Mouse (Mus musculus) embryonic facial prominence, embryonic 11.5 days (tissue): Measurements from ENCODE around the gene Gm19345. TPM values are rescaled to one million over a fixed set of nuclear protein-coding genes. Genes with fewer than 3 reads are reported as not detected.
A peak's percentile ranks its signal among the peaks of the same experiment; 100 is the strongest.

Source experiments
- ATAC-seq: fragments of 200-750 bp; cut with Nextera tagmentation; replicated peaks from 2 replicates; pipeline ENCODE4 v1.8.0; 2017; ENCODE audit warnings: low read depth; ENCODE audit not compliant: insufficient number of reproducible peaks, low FRiP score, low TSS enrichment
- DNase-seq: peaks from one replicate; pipeline ENCODE4 v3.0.0-alpha.2; 2015; ENCODE audit warnings: low spot score
- H3K27ac ChIP-seq: fragments of 300-500 bp; sonication (generic); replicated peaks from 2 replicates; pipeline ENCODE4 v1.5.1; 2014; ENCODE audit warnings: mild to moderate bottlenecking, low read depth, low read length, control low read depth
- H3K27me3 ChIP-seq: fragments of 300-500 bp; sonication (generic); 2 replicates; pipeline ENCODE4 v1.6.1; 2014; ENCODE audit warnings: mild to moderate bottlenecking, low read length, moderate library complexity, mixed read lengths; ENCODE audit not compliant: control insufficient read depth, insufficient read depth
- H3K36me3 ChIP-seq: fragments of 300-500 bp; sonication (generic); replicated peaks from 2 replicates; pipeline ENCODE4 v1.6.1; 2014; ENCODE audit warnings: low read depth, mild to moderate bottlenecking, low read length, moderate library complexity, mixed read lengths; ENCODE audit not compliant: control insufficient read depth, insufficient read depth
- H3K4me1 ChIP-seq: fragments of 300-500 bp; sonication (generic); 2 replicates; pipeline ENCODE4 v1.6.1; 2014; ENCODE audit warnings: low read length, mixed read lengths; ENCODE audit not compliant: control insufficient read depth, insufficient read depth
- H3K4me2 ChIP-seq: fragments of 300-500 bp; sonication (generic); 2 replicates; pipeline ENCODE4 v1.6.1; 2014; ENCODE audit warnings: low read depth, mild to moderate bottlenecking, control low read depth, low read length, moderate library complexity
- H3K4me3 ChIP-seq: fragments of 300-500 bp; sonication (generic); 2 replicates; pipeline ENCODE4 v1.5.1; 2014; ENCODE audit warnings: low read depth, low read length, control low read depth
- H3K9ac ChIP-seq: fragments of 300-500 bp; sonication (generic); replicated peaks from 2 replicates; pipeline ENCODE4 v1.6.1; 2014; ENCODE audit warnings: mild to moderate bottlenecking, control low read depth, low read length
- H3K9me3 ChIP-seq: fragments of 300-500 bp; sonication (generic); replicated peaks from 2 replicates; pipeline ENCODE4 v1.6.1; 2016; ENCODE audit warnings: mild to moderate bottlenecking, low read length, inconsistent platforms, mixed read lengths; ENCODE audit not compliant: control insufficient read depth
- WGBS: fragments of 180-500 bp; shearing (Covaris S2); extraction: QIAGEN DNeasy Blood & Tissue Kit; methylation state at CpG from one replicate; pipeline ENCODE4 v1.1.7; 2014; 5-methylcytosine and 5-hydroxymethylcytosine counted together
- polyA plus RNA-seq: library from polyadenylated mRNA; unstranded; fragments of >200 nt; fragmentation: Nextera tagmentation; extraction: Ambion mirVana; gene quantifications from 2 replicates; pipeline ENCODE4 v1.2.1, GENCODE M21; 2014

Gene Gm19345
- polyA plus RNA-seq, 1 experiment from 2014 or later = not detected

DNA sequence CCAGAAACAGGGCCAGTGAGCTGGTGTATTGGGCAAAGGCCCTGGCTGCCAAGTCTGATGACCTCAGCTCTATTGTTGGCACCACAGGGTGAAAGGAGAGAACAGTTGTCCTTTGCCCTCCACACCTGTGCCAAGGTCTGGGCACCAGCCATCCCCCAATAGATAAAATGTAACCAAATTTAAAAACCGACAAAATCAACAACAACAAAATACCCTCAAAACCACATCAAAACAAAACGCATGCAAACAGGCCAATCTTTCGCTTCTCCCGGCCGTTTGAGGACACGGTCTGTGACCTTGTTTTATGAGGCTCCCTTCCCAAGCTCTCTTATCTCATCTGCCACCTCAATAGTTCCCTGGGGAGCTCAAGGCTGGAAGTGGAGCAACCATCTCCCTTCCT lies 14.7 kb downstream of the Gm19345 start:
- no peak overlapping the region for H3K4me3 ChIP-seq
- no peaks in the 10 kb centered on the region for H3K9me3 ChIP-seq
- H3K36me3 ChIP-seq = no peaks in the 10 kb centered on the region
- H3K27me3 ChIP-seq = no peaks in the 10 kb centered on the region
- DNase-seq = no peak
- H3K27ac ChIP-seq = no peak overlapping the region
- ATAC-seq = no peak
- no peak overlapping the region for H3K4me2 ChIP-seq
- no peak overlapping the region for H3K9ac ChIP-seq
- WGBS = 89% methylated on average over 6 of the region's 6 CpGs
- no peaks in the 10 kb centered on the region for H3K4me1 ChIP-seq

DNA sequence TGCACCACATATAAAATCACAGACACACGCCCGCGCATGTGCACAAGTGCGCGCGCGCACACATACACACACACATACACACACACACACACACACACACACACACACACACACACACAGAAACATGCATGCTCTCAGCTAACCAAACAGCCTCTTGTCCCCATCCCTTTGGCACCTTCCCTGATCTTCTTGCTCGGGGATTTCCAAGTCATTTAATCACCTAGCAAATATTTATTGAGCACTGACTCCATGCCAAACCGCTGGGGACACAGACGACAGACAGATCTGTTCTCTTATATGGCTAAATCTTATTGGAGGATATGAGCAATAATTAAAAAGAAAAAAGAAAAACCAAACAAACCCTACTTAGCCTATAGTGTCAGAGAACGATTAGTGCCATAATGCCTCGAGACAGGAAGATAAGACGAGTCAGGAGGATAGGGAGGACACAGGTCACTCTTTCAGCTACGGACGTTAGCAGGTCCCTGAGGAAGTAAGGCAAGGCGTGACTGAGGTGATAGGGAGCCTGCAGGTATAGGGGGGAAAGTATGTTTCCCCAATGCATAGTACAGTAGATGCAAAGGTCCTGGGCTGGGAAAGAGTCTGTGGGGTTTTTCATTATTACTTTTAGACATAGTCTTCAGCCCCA lies 16.1 kb downstream of the Gm19345 start:
- Histone ChIP-seq H3K4me2 (no peak overlapping the region), H3K27me3 (no peaks in the 10 kb centered on the region), H3K4me1 (no peaks in the 10 kb centered on the region), H3K9ac (no peak overlapping the region), H3K9me3 (no peaks in the 10 kb centered on the region), H3K27ac (no peak overlapping the region), H3K4me3 (no peak overlapping the region), H3K36me3 (no peaks in the 10 kb centered on the region)
- ATAC-seq = no peak
- WGBS = 88% methylated on average over 16 of the region's 16 CpGs
- DNase-seq = no peak

- Histone ChIP-seq H3K36me3 (no peaks in the 10 kb centered on the region), H3K9ac (no peak overlapping the region), H3K27ac (no peak overlapping the region), H3K9me3 (no peaks in the 10 kb centered on the region), H3K4me1 (no peaks in the 10 kb centered on the region), H3K4me3 (no peak overlapping the region), H3K4me2 (no peak overlapping the region), H3K27me3 (no peaks in the 10 kb centered on the region)
- 50% methylated on average over 10 of the region's 10 CpGs for WGBS
- ATAC-seq (no peak), DNase-seq (no peak)
These were observed 19.4 kb downstream of the Gm19345 start for GRCm38 (mm10) chr7:19871137-19871621.

GRCm38 (mm10) chr7:19871943-19872601 lies 20.3 kb downstream of the Gm19345 start:
- Histone ChIP-seq H3K27me3 (no peaks in the 10 kb centered on the region), H3K36me3 (no peaks in the 10 kb centered on the region), H3K27ac (no peak overlapping the region), H3K4me1 (no peaks in the 10 kb centered on the region), H3K9ac (no peak overlapping the region), H3K4me2 (no peak overlapping the region), H3K9me3 (no peaks in the 10 kb centered on the region), H3K4me3 (no peak overlapping the region)
- ATAC-seq (no peak; the same call in 1 of the 2 replicates), DNase-seq (peak; percentile 43)
- WGBS = 40% methylated on average over 5 of the region's 5 CpGs

- Histone ChIP-seq H3K9ac (no peak overlapping the region), H3K27me3 (no peaks in the 10 kb centered on the region), H3K27ac (no peak overlapping the region), H3K4me2 (no peak overlapping the region), H3K36me3 (no peaks in the 10 kb centered on the region), H3K4me1 (no peaks in the 10 kb centered on the region), H3K4me3 (no peak overlapping the region), H3K9me3 (no peaks in the 10 kb centered on the region)
- WGBS = 48% methylated on average over 13 of the region's 13 CpGs
- ATAC-seq (no peak), DNase-seq (peak; percentile 67)
These were observed 24.3 kb downstream of the Gm19345 start for GRCm38 (mm10) chr7:19875948-19876682.

GRCm38 (mm10) chr7:19876781-19877425 lies 25.1 kb downstream of the Gm19345 start:
- no peak for ATAC-seq
- Histone ChIP-seq H3K4me2 (no peak overlapping the region), H3K27me3 (no peaks in the 10 kb centered on the region), H3K27ac (no peak overlapping the region), H3K4me1 (no peaks in the 10 kb centered on the region), H3K4me3 (no peak overlapping the region), H3K36me3 (no peaks in the 10 kb centered on the region), H3K9ac (no peak overlapping the region), H3K9me3 (no peaks in the 10 kb centered on the region)
- WGBS = 59% methylated on average over 14 of the region's 14 CpGs
- no peak for DNase-seq

DNA sequence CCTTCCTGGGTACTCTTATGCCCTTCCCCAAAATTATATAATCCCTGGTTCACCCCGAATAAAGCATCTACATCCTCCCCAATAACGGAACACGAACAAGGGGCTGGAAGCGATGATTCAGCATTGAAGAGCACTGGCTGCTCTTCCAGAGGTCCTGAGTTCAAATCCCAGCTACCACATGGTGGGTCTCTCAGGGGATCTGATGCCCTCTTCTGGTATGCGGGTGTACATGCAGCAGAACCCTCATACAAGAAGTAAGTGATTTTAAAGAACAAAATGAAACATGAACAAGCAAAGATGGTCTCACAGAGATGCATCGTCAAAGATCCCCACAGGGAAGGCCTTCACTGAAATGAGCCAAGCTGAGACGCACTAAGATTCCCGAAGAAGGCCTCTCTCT lies 29.0 kb downstream of the Gm19345 start:
- Histone ChIP-seq H3K9ac (no peak overlapping the region), H3K36me3 (no peaks in the 10 kb centered on the region), H3K4me3 (no peak overlapping the region), H3K4me1 (no peaks in the 10 kb centered on the region), H3K4me2 (no peak overlapping the region), H3K27ac (no peak overlapping the region), H3K27me3 (no peaks in the 10 kb centered on the region), H3K9me3 (no peaks in the 10 kb centered on the region)
- ATAC-seq (no peak), DNase-seq (no peak)
- 75% methylated on average over 8 of the region's 8 CpGs for WGBS
